Mouse (Mus musculus) lung, embryonic 14.5 days (tissue): ENCODE results near the gene Pla2g4c. TPM values are rescaled to one million over a fixed set of nuclear protein-coding genes. Genes with fewer than 3 reads are reported as not detected.

Experiments used
- ATAC-seq: fragments of 200-750 bp; cut with Nextera tagmentation; 2 replicates; pipeline ENCODE4 v1.8.0; 2017; ENCODE audit warnings: mild to moderate bottlenecking, moderate TSS enrichment, moderate library complexity; ENCODE audit not compliant: insufficient read depth
- DNase-seq: peaks from one replicate; pipeline ENCODE4 v3.0.0-alpha.2; 2015
- H3K27ac ChIP-seq: fragments of 300-500 bp; sonication (generic); 2 replicates; pipeline ENCODE4 v1.5.1; 2014; ENCODE audit warnings: low read depth, mild to moderate bottlenecking, moderate library complexity
- H3K27me3 ChIP-seq: fragments of 300-500 bp; sonication (generic); 2 replicates; pipeline ENCODE4 v1.6.1; 2014; ENCODE audit warnings: low read length, control low read depth; ENCODE audit not compliant: insufficient read depth
- H3K36me3 ChIP-seq: fragments of 300-500 bp; sonication (generic); 2 replicates; pipeline ENCODE4 v1.6.1; 2014; ENCODE audit warnings: control low read depth; ENCODE audit not compliant: insufficient read depth
- H3K4me1 ChIP-seq: fragments of 300-500 bp; sonication (generic); 2 replicates; pipeline ENCODE4 v1.6.1; 2014; ENCODE audit warnings: antibody characterized with exemption, control low read depth; ENCODE audit not compliant: insufficient read depth
- H3K4me2 ChIP-seq: fragments of 300-500 bp; sonication (generic); 2 replicates; pipeline ENCODE4 v1.6.1; 2014; ENCODE audit warnings: mild to moderate bottlenecking
- H3K4me3 ChIP-seq: fragments of 300-500 bp; sonication (generic); 2 replicates; pipeline ENCODE4 v1.5.1; 2014; ENCODE audit warnings: low read depth, low read length
- H3K9ac ChIP-seq: fragments of 300-500 bp; sonication (generic); 2 replicates; pipeline ENCODE4 v1.6.1; 2014
- H3K9me3 ChIP-seq: fragments of 300-500 bp; sonication (generic); 2 replicates; pipeline ENCODE4 v1.6.1; 2016; ENCODE audit warnings: low read depth, low read length, control low read depth
- CTCF ChIP-seq: IDR thresholded peaks from 2 replicates; pipeline ENCODE4 v1.5.1; 2016; ENCODE audit warnings: antibody characterized with exemption, low read depth
- WGBS: fragments of 180-500 bp; shearing (Covaris S2); extraction: QIAGEN DNeasy Blood & Tissue Kit; methylation state at CpG from one replicate; pipeline ENCODE4 v1.1.7; 2014; 5-methylcytosine and 5-hydroxymethylcytosine counted together
- polyA plus RNA-seq: library from polyadenylated mRNA; unstranded; fragments of >200 nt; fragmentation: Nextera tagmentation; extraction: Ambion mirVana; gene quantifications from 2 replicates; pipeline ENCODE4 v1.2.1, GENCODE M21; 2014

Gene Pla2g4c
- polyA plus RNA-seq, 1 experiment from 2014 or later: 1.6 TPM

GRCm38 (mm10) chr7:13291370-13291769 lies 33.1 kb upstream of the Pla2g4c start:
- H3K9me3 ChIP-seq: no peaks in the 10 kb centered on the region
- DNase-seq: no peak
- no peak for TF ChIP-seq CTCF
- peaks cover 90% of the 10 kb centered on the region for H3K36me3 ChIP-seq
- 82% methylated on average over 2 of the region's 2 CpGs for whole genome bisulfite sequencing
- H3K27me3 ChIP-seq: no peaks in the 10 kb centered on the region
- no peak overlapping the region for H3K4me2 ChIP-seq
- H3K27ac ChIP-seq: no peak overlapping the region
- H3K4me3 ChIP-seq: no peak overlapping the region
- no peaks in the 10 kb centered on the region for H3K4me1 ChIP-seq
- no peak for ATAC-seq
- H3K9ac ChIP-seq: no peak overlapping the region

GRCm38 (mm10) chr7:13293878-13294855 lies 30.3 kb upstream of the Pla2g4c start:
- no peaks in the 10 kb centered on the region for H3K9me3 ChIP-seq
- H3K9ac ChIP-seq: no peak overlapping the region
- no peak overlapping the region for H3K4me2 ChIP-seq
- no peak for ATAC-seq
- peaks cover 94% of the 10 kb centered on the region for H3K36me3 ChIP-seq
- TF ChIP-seq CTCF: no peak
- H3K27me3 ChIP-seq: no peaks in the 10 kb centered on the region
- no peak overlapping the region for H3K4me3 ChIP-seq
- no peak for DNase-seq
- WGBS: 87% methylated on average over 11 of the region's 11 CpGs
- no peak overlapping the region for H3K27ac ChIP-seq
- H3K4me1 ChIP-seq: no peaks in the 10 kb centered on the region

- no peak overlapping the region for H3K27ac ChIP-seq
- H3K36me3 ChIP-seq: peaks cover 96% of the 10 kb centered on the region
- DNase-seq (no peak), ATAC-seq (no peak)
- WGBS: 90% methylated on average over 7 of the region's 7 CpGs
- no peak overlapping the region for H3K4me3 ChIP-seq
- H3K4me2 ChIP-seq: no peak overlapping the region
- no peak overlapping the region for H3K9ac ChIP-seq
- TF ChIP-seq CTCF: no peak
- no peaks in the 10 kb centered on the region for H3K4me1 ChIP-seq
- no peaks in the 10 kb centered on the region for H3K27me3 ChIP-seq
- no peaks in the 10 kb centered on the region for H3K9me3 ChIP-seq
Measured at GRCm38 (mm10) chr7:13295256-13295655, 29.2 kb upstream of the Pla2g4c start.

- WGBS: 82% methylated on average over 1 of the region's 1 CpGs
- Histone ChIP-seq H3K9me3 (no peaks in the 10 kb centered on the region), H3K4me1 (no peaks in the 10 kb centered on the region), H3K4me2 (no peak overlapping the region), H3K9ac (no peak overlapping the region), H3K4me3 (no peak overlapping the region), H3K36me3 (peaks cover 97% of the 10 kb centered on the region), H3K27ac (no peak overlapping the region), H3K27me3 (no peaks in the 10 kb centered on the region)
- DNase-seq (no peak), ATAC-seq (no peak)
- TF ChIP-seq CTCF: no peak
Measured at GRCm38 (mm10) chr7:13297636-13298035, 26.8 kb upstream of the Pla2g4c start.

- DNase-seq (no peak), ATAC-seq (no peak)
- TF ChIP-seq CTCF: no peak
- no peaks in the 10 kb centered on the region for H3K4me1 ChIP-seq
- H3K27me3 ChIP-seq: no peaks in the 10 kb centered on the region
- H3K36me3 ChIP-seq: peaks cover 98% of the 10 kb centered on the region
- H3K4me2 ChIP-seq: no peak overlapping the region
- no peak overlapping the region for H3K27ac ChIP-seq
- 91% methylated on average over 5 of the region's 5 CpGs for WGBS
- no peak overlapping the region for H3K9ac ChIP-seq
- H3K4me3 ChIP-seq: no peak overlapping the region
- H3K9me3 ChIP-seq: no peaks in the 10 kb centered on the region
Measured at GRCm38 (mm10) chr7:13298821-13299220, 25.6 kb upstream of the Pla2g4c start.

GRCm38 (mm10) chr7:13301643-13302042 lies 22.8 kb upstream of the Pla2g4c start:
- no peak overlapping the region for H3K27ac ChIP-seq
- no peak overlapping the region for H3K4me3 ChIP-seq
- H3K9ac ChIP-seq: no peak overlapping the region
- no peak overlapping the region for H3K4me2 ChIP-seq
- 88% methylated on average over 1 of the region's 1 CpGs for WGBS
- no peaks in the 10 kb centered on the region for H3K27me3 ChIP-seq
- DNase-seq: no peak
- no peaks in the 10 kb centered on the region for H3K4me1 ChIP-seq
- TF ChIP-seq CTCF: no peak
- no peak for ATAC-seq
- H3K9me3 ChIP-seq: no peaks in the 10 kb centered on the region
- H3K36me3 ChIP-seq: peaks cover 98% of the 10 kb centered on the region

- WGBS: 84% methylated on average over 2 of the region's 2 CpGs
- H3K36me3 ChIP-seq: peaks cover 98% of the 10 kb centered on the region
- no peak for ATAC-seq
Measured at GRCm38 (mm10) chr7:13302780-13303179, 21.7 kb upstream of the Pla2g4c start.

More at GRCm38 (mm10) chr7:13302780-13303179, 21.7 kb upstream of the Pla2g4c start:
- H3K27ac ChIP-seq: no peak overlapping the region
- no peak for DNase-seq
- no peak overlapping the region for H3K9ac ChIP-seq
- TF ChIP-seq CTCF: no peak
- no peaks in the 10 kb centered on the region for H3K9me3 ChIP-seq
- no peaks in the 10 kb centered on the region for H3K27me3 ChIP-seq
- H3K4me2 ChIP-seq: no peak overlapping the region
- no peaks in the 10 kb centered on the region for H3K4me1 ChIP-seq
- H3K4me3 ChIP-seq: no peak overlapping the region
